Mouse (Mus musculus): ENCODE results near the gene Ctsf.

DNA sequence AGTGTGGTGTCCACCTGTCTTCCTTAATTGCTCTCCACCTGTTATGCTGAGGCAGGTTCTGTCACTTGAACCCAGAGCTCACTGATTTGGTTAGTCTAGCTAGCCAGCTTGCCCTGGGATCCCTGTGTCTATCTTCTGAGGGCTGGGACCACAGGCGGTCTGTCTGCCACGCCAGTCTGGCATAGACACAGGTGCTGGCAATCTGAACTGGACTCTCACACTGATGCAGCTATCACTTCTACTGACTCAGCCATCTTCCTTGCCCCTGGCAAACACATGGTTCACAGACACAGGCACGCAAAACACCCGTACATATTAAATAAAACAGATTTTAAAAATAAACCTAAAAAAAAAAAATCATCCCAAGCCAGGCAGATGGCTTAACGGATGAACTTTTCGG is 17.9 kb upstream of the Ctsf start:
- no peak for TF ChIP-seq BHLHE40 (IDR thresholded peaks at IDR 0.05; ENCODE audit: low read depth, low read length)
- TF ChIP-seq CTCF (conservative IDR thresholded peaks at IDR 0.05 in 1 of 2, IDR thresholded peaks at IDR 0.05 in 1 of 2; ENCODE audit: low read depth in 2 of 2, low read length in 2 of 2): no peak
- no peak for TF ChIP-seq KAT2A (IDR thresholded peaks at IDR 0.05; ENCODE audit: insufficient replicate concordance, low read length)
- TF ChIP-seq POLR2A (IDR thresholded peaks at IDR 0.05; ENCODE audit: low read depth, low read length): no peak
- TF ChIP-seq NRF1 (IDR thresholded peaks at IDR 0.05; ENCODE audit: low read depth, low read length): no peak
- no peak for TF ChIP-seq ZKSCAN1 (IDR thresholded peaks at IDR 0.05; ENCODE audit: borderline replicate concordance, low read depth, low read length)
- TF ChIP-seq ZNF384 (IDR thresholded peaks at IDR 0.05; ENCODE audit: low read depth, low read length): no peak
- no peak for TF ChIP-seq USF2 (conservative IDR thresholded peaks at IDR 0.05; ENCODE audit: low read depth, low read length)
- TF ChIP-seq EP300 (IDR thresholded peaks at IDR 0.05; ENCODE audit: low read length): no peak
- no peak for TF ChIP-seq ZMIZ1 (IDR thresholded peaks at IDR 0.05; ENCODE audit: low read depth, low read length)

Data from CH12.LX (cell line).